Mouse (Mus musculus) cortical plate, adult 2 months (tissue): ENCODE results near the gene Olfr1028. TPM values are rescaled to one million over a fixed set of nuclear protein-coding genes. Genes with fewer than 3 reads are reported as not detected.

Experiments used
- H3K27ac ChIP-seq: fragments of 200-500 bp; 2 replicates; pipeline ENCODE4 v1.5.1; 2012; ENCODE audit warnings: low read length, control low read depth, inconsistent platforms; ENCODE audit not compliant: insufficient read depth
- H3K4me1 ChIP-seq: fragments of 200-500 bp; 2 replicates; pipeline ENCODE4 v1.6.1; 2011; ENCODE audit warnings: low read length; ENCODE audit not compliant: control insufficient read depth, insufficient read depth
- H3K4me3 ChIP-seq: fragments of 200-500 bp; 2 replicates; pipeline ENCODE4 v1.5.1; 2011; ENCODE audit warnings: mild to moderate bottlenecking, low read length, control low read depth; ENCODE audit not compliant: insufficient read depth
- CTCF ChIP-seq: fragments of 200-500 bp; IDR thresholded peaks from 2 replicates; pipeline ENCODE4 v1.5.1; 2011; ENCODE audit warnings: mild to moderate bottlenecking, control low read depth, low read length; ENCODE audit not compliant: insufficient read depth; ENCODE audit errors: extremely low read depth
- POLR2A ChIP-seq: fragments of 200-500 bp; IDR thresholded peaks from 2 replicates; pipeline ENCODE4 v1.6.1; 2011; ENCODE audit warnings: mild to moderate bottlenecking, low read length, control low read depth; ENCODE audit not compliant: insufficient read depth; ENCODE audit errors: extremely low read depth
- polyA plus RNA-seq: library from polyadenylated mRNA; depleted of rRNA; stranded (reverse); fragments of >200 nt; gene quantifications from 2 replicates; pipeline ENCODE4 v1.2.3, GENCODE M21; 2012; rRNA removed

The Olfr1028 gene
- polyA plus RNA-seq: not detected in 2 replicates

DNA sequence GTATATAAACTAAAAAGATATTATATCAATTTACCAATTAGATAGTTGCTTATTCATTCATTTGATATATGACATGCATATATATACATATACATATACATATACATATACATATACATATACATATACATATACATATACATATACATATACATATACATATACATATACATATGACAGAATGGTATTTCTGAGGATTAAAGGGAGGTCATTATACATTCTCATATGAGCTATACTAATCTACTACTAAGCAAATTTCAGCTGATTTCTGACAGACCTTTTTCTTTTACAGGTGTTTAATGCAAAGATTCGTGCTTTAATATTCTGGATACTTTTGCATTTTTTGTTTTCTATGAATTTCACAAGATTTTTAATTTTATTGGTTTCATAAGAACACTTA lies at the start of gene Olfr1028:
Gene Olfr1028 (plus strand): TSS at position 301 of the 400 bp plus-strand sequence.
- Histone ChIP-seq H3K4me1 (no peaks in the 10 kb centered on the region), H3K27ac (no peak within 1 kb of the TSS), H3K4me3 (no peak within 1 kb of the TSS)
- TF ChIP-seq POLR2A: no peak
- TF ChIP-seq CTCF: no peak

DNA sequence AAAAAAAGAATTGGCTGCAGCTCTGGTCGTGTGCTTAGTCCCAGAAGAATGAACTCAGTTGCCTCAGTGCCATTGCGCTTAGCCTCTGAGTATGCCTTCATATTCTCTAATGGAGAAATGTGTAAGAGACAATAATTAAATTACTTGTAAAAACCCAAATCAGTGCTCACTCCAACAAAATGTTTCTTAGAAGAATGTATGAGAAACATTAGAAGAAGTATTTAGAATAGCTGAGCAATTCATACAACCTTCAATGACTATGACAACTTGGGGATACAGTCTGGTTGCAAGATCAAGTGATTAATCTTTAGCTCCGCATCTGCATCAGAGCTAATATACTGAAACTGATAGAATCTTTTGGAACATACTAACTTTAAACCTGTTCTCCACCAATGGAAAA lies 45.3 kb upstream of the Olfr1028 start, which contains the start of gene Olfr1024:
Gene Olfr1024 (minus strand): TSS at position 101 of the 400 bp plus-strand sequence.
- Histone ChIP-seq H3K4me1 (no peaks in the 10 kb centered on the region), H3K4me3 (no peak within 1 kb of the TSS), H3K27ac (no peak within 1 kb of the TSS)
- TF ChIP-seq CTCF: no peak
- no peak for TF ChIP-seq POLR2A

DNA sequence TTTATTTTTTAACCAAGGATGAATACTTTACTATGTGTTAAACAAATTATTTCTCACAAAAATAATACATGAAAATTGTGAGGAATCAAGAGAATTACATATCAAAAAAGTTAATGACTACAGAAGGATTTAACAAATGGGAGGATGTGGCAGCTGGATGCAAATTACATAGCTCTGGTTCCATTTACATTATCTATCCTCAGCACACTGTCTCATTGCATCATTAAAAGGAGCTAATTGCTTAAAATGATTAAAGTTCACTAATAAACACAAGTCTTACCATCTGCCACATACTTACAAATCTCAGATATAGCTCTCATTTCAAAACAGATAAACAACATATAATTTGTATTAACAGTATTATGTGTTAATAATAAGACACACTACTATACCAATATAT lies 37.0 kb upstream of the Olfr1028 start:
- Histone ChIP-seq H3K27ac (no peak overlapping the region), H3K4me3 (no peak overlapping the region), H3K4me1 (no peaks in the 10 kb centered on the region)
- TF ChIP-seq CTCF: no peak
- no peak for TF ChIP-seq POLR2A

DNA sequence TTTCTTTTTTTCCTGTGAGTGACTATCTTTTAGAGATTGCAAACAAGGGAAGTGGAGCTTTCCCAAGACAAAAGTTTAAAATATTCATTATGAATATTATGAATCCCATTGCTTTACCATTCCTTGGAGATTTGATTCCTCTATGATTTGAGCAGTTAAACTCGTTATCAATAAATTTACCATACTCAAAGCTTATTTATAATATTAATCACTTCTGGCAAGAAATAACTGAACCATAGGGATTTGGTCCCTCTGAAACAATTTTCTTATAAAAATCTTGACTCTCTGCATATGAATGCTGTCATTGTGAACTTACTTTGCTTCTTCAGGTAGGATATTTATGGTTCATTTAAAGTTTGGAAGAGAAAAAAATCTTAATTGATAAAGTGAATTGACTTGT lies 35.3 kb upstream of the Olfr1028 start, which contains the start of gene Olfr1025-ps1:
Gene Olfr1025-ps1 (plus strand): TSS at position 301 of the 400 bp plus-strand sequence.
- Histone ChIP-seq H3K27ac (no peak within 1 kb of the TSS), H3K4me1 (no peaks in the 10 kb centered on the region), H3K4me3 (no peak within 1 kb of the TSS)
- TF ChIP-seq CTCF (no peak), POLR2A (no peak)

DNA sequence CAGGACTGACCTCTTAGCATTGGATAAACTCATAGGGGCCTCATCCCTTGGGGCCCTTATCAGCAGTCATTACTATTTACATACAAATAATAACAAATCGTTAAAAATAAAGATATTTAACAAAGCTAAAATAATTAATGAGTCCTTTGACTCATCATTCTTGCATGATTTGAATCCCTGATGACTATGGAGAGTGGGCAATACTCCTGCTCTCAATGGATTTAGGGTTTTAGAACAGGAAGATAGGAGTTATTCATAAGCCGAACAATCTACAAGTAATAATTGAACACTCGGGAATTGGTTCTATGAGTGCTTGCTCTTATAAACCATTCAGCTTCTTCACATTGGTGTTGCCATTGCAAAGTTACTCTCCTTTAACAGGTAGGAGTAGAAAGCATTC lies 29.0 kb upstream of the Olfr1028 start, which contains the start of gene Olfr1026:
Gene Olfr1026 (plus strand): TSS at position 301 of the 400 bp plus-strand sequence.
- Histone ChIP-seq H3K4me3 (no peak within 1 kb of the TSS), H3K27ac (no peak within 1 kb of the TSS), H3K4me1 (no peaks in the 10 kb centered on the region)
- TF ChIP-seq POLR2A: no peak
- no peak for TF ChIP-seq CTCF

DNA sequence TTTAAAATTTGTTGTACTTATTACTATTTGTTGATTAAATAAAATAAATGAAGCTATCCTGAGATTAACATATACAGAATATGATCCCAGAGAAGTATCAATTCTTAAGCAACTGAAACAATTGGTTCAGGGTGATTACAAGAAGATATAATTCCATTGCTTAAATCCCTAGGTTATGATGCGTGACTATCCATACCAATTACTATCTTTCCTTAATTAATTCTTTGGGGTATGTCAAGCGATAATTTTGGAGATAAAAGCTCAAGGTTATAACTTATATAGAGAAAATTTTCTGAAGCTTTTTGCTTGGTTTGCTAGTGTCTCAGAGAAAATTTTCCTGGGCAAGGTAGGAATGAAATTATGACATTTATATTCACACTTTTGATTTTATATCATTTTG lies 23.4 kb downstream of the Olfr1028 start, which contains the start of gene Olfr1029:
Gene Olfr1029 (plus strand): TSS at position 301 of the 400 bp plus-strand sequence.
- H3K27ac ChIP-seq: no peak within 1 kb of the TSS
- H3K4me1 ChIP-seq: no peaks in the 10 kb centered on the region
- TF ChIP-seq CTCF: no peak
- TF ChIP-seq POLR2A: no peak
- no peak within 1 kb of the TSS for H3K4me3 ChIP-seq

DNA sequence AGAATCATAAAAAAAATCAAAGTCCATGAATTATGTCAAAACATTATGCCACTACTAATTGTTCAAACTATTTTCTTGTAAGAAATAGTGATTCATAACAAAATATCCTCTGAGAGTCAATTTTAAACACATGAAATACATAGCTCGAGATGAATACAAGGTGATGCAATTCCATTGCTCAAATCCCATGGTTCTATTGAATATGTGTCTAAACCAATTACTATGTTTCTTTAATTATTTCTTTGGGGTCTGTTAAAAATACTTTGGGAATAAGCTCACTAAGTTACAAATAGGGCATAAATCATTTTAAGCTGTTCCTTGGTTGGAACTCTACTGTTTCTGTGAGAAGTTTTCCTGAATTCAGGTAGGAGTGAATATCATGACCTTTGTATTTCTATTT lies 28.7 kb downstream of the Olfr1028 start, which contains the start of gene Olfr1030:
Gene Olfr1030 (plus strand): TSS at position 301 of the 400 bp plus-strand sequence.
- no peak for TF ChIP-seq CTCF
- no peak for TF ChIP-seq POLR2A
- Histone ChIP-seq H3K27ac (no peak within 1 kb of the TSS), H3K4me3 (no peak within 1 kb of the TSS), H3K4me1 (no peaks in the 10 kb centered on the region)

DNA sequence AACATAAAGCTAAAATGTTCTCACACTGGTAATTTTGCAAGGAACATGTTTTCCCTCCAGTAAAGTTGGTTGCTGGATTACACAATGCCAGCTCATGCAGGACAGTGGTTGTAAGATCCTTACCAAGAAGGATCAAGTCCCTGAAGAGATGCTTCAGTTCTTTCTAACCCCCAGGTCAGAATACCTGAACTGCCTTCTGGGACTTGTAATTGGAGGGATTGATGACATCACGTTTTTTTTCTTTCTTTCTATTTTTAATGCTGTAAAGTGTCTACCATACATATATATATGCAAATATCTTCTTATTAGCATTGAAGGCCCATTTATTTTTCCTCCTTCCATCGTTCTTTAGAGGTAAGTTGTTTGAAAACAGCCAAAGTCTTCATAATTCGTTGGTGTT lies 39.8 kb downstream of the Olfr1028 start, which contains the start of gene Olfr1031:
Gene Olfr1031 (plus strand): TSS at position 301 of the 400 bp plus-strand sequence.
- H3K4me1 ChIP-seq: no peaks in the 10 kb centered on the region
- no peak within 1 kb of the TSS for H3K4me3 ChIP-seq
- TF ChIP-seq CTCF (no peak), POLR2A (no peak)
- H3K27ac ChIP-seq: no peak within 1 kb of the TSS

Other genes with a start within 250 kb of the Olfr1028 start
- not detected in 2 replicates for gene Olfr1009, start 235.0 kb upstream of the Olfr1028 start, polyA plus RNA-seq
- gene Olfr1012, start 187.7 kb upstream of the Olfr1028 start, polyA plus RNA-seq: not detected in 2 replicates
- gene Olfr1013, start 183.3 kb upstream of the Olfr1028 start, polyA plus RNA-seq: not detected in 2 replicates
- gene Olfr1014, start 177.7 kb upstream of the Olfr1028 start, polyA plus RNA-seq: not detected in 2 replicates
- gene Olfr1015, start 168.4 kb upstream of the Olfr1028 start, polyA plus RNA-seq: not detected in 2 replicates
- not detected in 2 replicates for gene Olfr1016, start 147.9 kb upstream of the Olfr1028 start, polyA plus RNA-seq
- gene Olfr1018, start 132.0 kb upstream of the Olfr1028 start, polyA plus RNA-seq: not detected in 2 replicates
- gene Olfr1019, start 105.0 kb upstream of the Olfr1028 start, polyA plus RNA-seq: not detected in 2 replicates
- not detected in 2 replicates for gene Olfr1020, start 103.4 kb upstream of the Olfr1028 start, polyA plus RNA-seq
- gene Olfr1022, start 81.8 kb upstream of the Olfr1028 start, polyA plus RNA-seq: not detected in 2 replicates
- gene Olfr1023, start 64.8 kb upstream of the Olfr1028 start, polyA plus RNA-seq: not detected in 2 replicates
- gene Olfr1024, start 45.4 kb upstream of the Olfr1028 start, polyA plus RNA-seq: not detected in 2 replicates
- not detected in 2 replicates for gene Olfr1025-ps1, start 35.2 kb upstream of the Olfr1028 start, polyA plus RNA-seq
- not detected in 2 replicates for gene Olfr1026, start 28.9 kb upstream of the Olfr1028 start, polyA plus RNA-seq
- 0.06 TPM in 1 of 2 replicates, not detected in the other for gene Olfr1029, start 23.5 kb downstream of the Olfr1028 start, polyA plus RNA-seq
- gene Olfr1030, start 28.8 kb downstream of the Olfr1028 start, polyA plus RNA-seq: not detected in 2 replicates
- gene Olfr1031, start 39.9 kb downstream of the Olfr1028 start, polyA plus RNA-seq: not detected in 2 replicates
- gene Olfr1032, start 55.1 kb downstream of the Olfr1028 start, polyA plus RNA-seq: not detected in 2 replicates
- gene Olfr1033, start 70.2 kb downstream of the Olfr1028 start, polyA plus RNA-seq: 0.13 and 0.17 TPM in 2 replicates
- 0.02 TPM in 1 of 2 replicates, not detected in the other for gene Olfr1034, start 95.4 kb downstream of the Olfr1028 start, polyA plus RNA-seq
- not detected in 2 replicates for gene Olfr1036, start 123.6 kb downstream of the Olfr1028 start, polyA plus RNA-seq
- not detected in 2 replicates for gene Olfr1037, start 136.9 kb downstream of the Olfr1028 start, polyA plus RNA-seq
- gene Olfr1039, start 185.5 kb downstream of the Olfr1028 start, polyA plus RNA-seq: not detected in 2 replicates
- gene Olfr1040, start 196.3 kb downstream of the Olfr1028 start, polyA plus RNA-seq: not detected in 2 replicates
- gene Olfr1042, start 211.4 kb downstream of the Olfr1028 start, polyA plus RNA-seq: not detected in 2 replicates
- not detected in 2 replicates for gene Olfr1043, start 217.1 kb downstream of the Olfr1028 start, polyA plus RNA-seq
- gene Olfr1044, start 227.4 kb downstream of the Olfr1028 start, polyA plus RNA-seq: not detected in 2 replicates
- not detected in 2 replicates for gene Olfr52, start 235.2 kb downstream of the Olfr1028 start, polyA plus RNA-seq